Mouse (Mus musculus): ENCODE data around the gene Cela3b. TPM values are rescaled to one million over a fixed set of nuclear protein-coding genes. Genes with fewer than 3 reads are reported as not detected.

The Cela3b gene
- not detected for polyA plus RNA-seq (2014; fragmentation: Illumina TruSeq; extraction: RNeasy Lipid Tissue Mini Kit (QIAGEN cat#74804); ENCODE audit: low read depth, low replicate concordance)

GRCm38 (mm10) chr4:137430502-137430901, at the start of gene Cela3b:
TSS of gene Cela3b (minus strand) at chr4:137430540.

GRCm38 (mm10) chr4:137468260-137469080, 38.1 kb upstream of the Cela3b start, which contains the start of gene Hspg2:
TSS of gene Hspg2 (plus strand) at chr4:137468769.

GRCm38 (mm10) chr4:137453234-137453767, 23.0 kb upstream of the Cela3b start, which contains the start of gene 1700013G24Rik:
TSS of gene 1700013G24Rik (plus strand) at chr4:137453284.

GRCm38 (mm10) chr4:137409691-137410090, 20.6 kb downstream of the Cela3b start, which contains the start of gene Cela3a:
TSS of gene Cela3a (minus strand) at chr4:137409791.

Other genes starting within 250 kb of the Cela3b start
- gene Wnt4, start 153.1 kb downstream of the Cela3b start, polyA plus RNA-seq (2014; fragmentation: Illumina TruSeq; extraction: RNeasy Lipid Tissue Mini Kit (QIAGEN cat#74804); ENCODE audit: low read depth, low replicate concordance): not detected
- gene Cdc42, start 72.8 kb downstream of the Cela3b start, polyA plus RNA-seq (2014; fragmentation: Illumina TruSeq; extraction: RNeasy Lipid Tissue Mini Kit (QIAGEN cat#74804); ENCODE audit: low read depth, low replicate concordance): 209 TPM
- not detected for gene Cela3a, start 20.7 kb downstream of the Cela3b start, polyA plus RNA-seq (2014; fragmentation: Illumina TruSeq; extraction: RNeasy Lipid Tissue Mini Kit (QIAGEN cat#74804); ENCODE audit: low read depth, low replicate concordance)
- 19.4 TPM for gene 1700013G24Rik, start 22.7 kb upstream of the Cela3b start, polyA plus RNA-seq (2014; fragmentation: Illumina TruSeq; extraction: RNeasy Lipid Tissue Mini Kit (QIAGEN cat#74804); ENCODE audit: low read depth, low replicate concordance)
- 0.03 TPM for gene Hspg2, start 38.2 kb upstream of the Cela3b start, polyA plus RNA-seq (2014; fragmentation: Illumina TruSeq; extraction: RNeasy Lipid Tissue Mini Kit (QIAGEN cat#74804); ENCODE audit: low read depth, low replicate concordance)
- not detected for gene Ldlrad2, start 144.0 kb upstream of the Cela3b start, polyA plus RNA-seq (2014; fragmentation: Illumina TruSeq; extraction: RNeasy Lipid Tissue Mini Kit (QIAGEN cat#74804); ENCODE audit: low read depth, low replicate concordance)
- gene Usp48, start 163.2 kb upstream of the Cela3b start, polyA plus RNA-seq (2014; fragmentation: Illumina TruSeq; extraction: RNeasy Lipid Tissue Mini Kit (QIAGEN cat#74804); ENCODE audit: low read depth, low replicate concordance): 66.2 TPM
- gene Rap1gap, start 234.2 kb upstream of the Cela3b start, polyA plus RNA-seq (2014; fragmentation: Illumina TruSeq; extraction: RNeasy Lipid Tissue Mini Kit (QIAGEN cat#74804); ENCODE audit: low read depth, low replicate concordance): 0.21 TPM

All from testis, adult 10 weeks (tissue).